Mouse (Mus musculus) bone marrow, adult 2 months (tissue): ENCODE measurements at regions not wholly inside any gene's neighbourhood (a gene's known extent, or its start where the extent isn't known, plus 50 kb on each side); places are given as distances from the start of the nearest gene placed in this dataset.

ENCODE experiments used
- H3K27ac ChIP-seq: fragments of 200-500 bp; 2 replicates; pipeline ENCODE4 v1.5.1; 2012; ENCODE audit warnings: low read depth, mild to moderate bottlenecking, control low read depth, inconsistent platforms, low read length; ENCODE audit not compliant: control insufficient read depth, poor library complexity, insufficient read depth
- H3K4me1 ChIP-seq: fragments of 200-500 bp; 2 replicates; pipeline ENCODE4 v1.6.1; 2011; ENCODE audit warnings: low read length; ENCODE audit not compliant: control insufficient read depth, insufficient read depth
- H3K4me3 ChIP-seq: fragments of 200-500 bp; replicated peaks from 2 replicates; pipeline ENCODE3; 2011; ENCODE audit warnings: mild to moderate bottlenecking, low read depth, low read length, control low read depth; ENCODE audit not compliant: control insufficient read depth
- CTCF ChIP-seq: fragments of 200-500 bp; IDR thresholded peaks from 2 replicates; pipeline ENCODE4 v1.5.1; 2011; ENCODE audit warnings: low read length, control low read depth; ENCODE audit not compliant: control insufficient read depth, insufficient read depth
- POLR2A ChIP-seq: fragments of 200-500 bp; IDR thresholded peaks from 2 replicates; pipeline ENCODE4 v1.6.1; 2011; ENCODE audit warnings: low read depth, mild to moderate bottlenecking, control low read depth, low read length, borderline replicate concordance; ENCODE audit not compliant: control insufficient read depth
- WGBS: fragments of 180-500 bp; shearing (Covaris S2); methylation state at CpG from one replicate; pipeline ENCODE4 v1.1.7; 2018; 5-methylcytosine and 5-hydroxymethylcytosine counted together

GRCm38 (mm10) chr3:149386027-149386426 is 395.7 kb upstream of the Adgrl2 start:
- no peak overlapping the region for H3K27ac ChIP-seq
- no peak for TF ChIP-seq POLR2A
- no peak for TF ChIP-seq CTCF
- 13% methylated on average over 2 of the region's 2 CpGs for WGBS
- peaks cover under 1% of the 10 kb centered on the region; the same call in 1 of the 2 replicates for H3K4me1 ChIP-seq
- H3K4me3 ChIP-seq, result no peak overlapping the region

GRCm38 (mm10) chr3:149385336-149385735 is 395.0 kb upstream of the Adgrl2 start:
- H3K4me3 ChIP-seq, result no peak overlapping the region
- WGBS, result 87% methylated on average over 6 of the region's 6 CpGs
- no peak overlapping the region for H3K27ac ChIP-seq
- H3K4me1 ChIP-seq, result peaks cover 2% of the 10 kb centered on the region; the same call in 1 of the 2 replicates
- no peak for TF ChIP-seq CTCF
- no peak for TF ChIP-seq POLR2A

GRCm38 (mm10) chr3:149381559-149382245 is 391.3 kb upstream of the Adgrl2 start:
- Histone ChIP-seq H3K27ac (no peak overlapping the region), H3K4me1 (peaks cover 2% of the 10 kb centered on the region; the same call in 1 of the 2 replicates), H3K4me3 (no peak overlapping the region)
- TF ChIP-seq POLR2A (no peak), CTCF (no peak)
- 75% methylated on average over 10 of the region's 10 CpGs for whole genome bisulfite sequencing

GRCm38 (mm10) chr3:149381051-149381450 is 390.7 kb upstream of the Adgrl2 start:
- Histone ChIP-seq H3K27ac (no peak overlapping the region), H3K4me1 (peaks cover 2% of the 10 kb centered on the region; the same call in 1 of the 2 replicates), H3K4me3 (no peak overlapping the region)
- TF ChIP-seq POLR2A (no peak), CTCF (no peak)
- WGBS, result 76% methylated on average over 6 of the region's 6 CpGs

- H3K4me3 ChIP-seq, result peak overlapping the region; percentile 20
- H3K27ac ChIP-seq, result no peak overlapping the region
- WGBS, result 26% methylated on average over 15 of the region's 15 CpGs
- peaks cover 2% of the 10 kb centered on the region; the same call in 1 of the 2 replicates for H3K4me1 ChIP-seq
- TF ChIP-seq POLR2A, result no peak
- no peak for TF ChIP-seq CTCF
Observed at GRCm38 (mm10) chr3:149379866-149380472, 389.6 kb upstream of the Adgrl2 start.

GRCm38 (mm10) chr3:149379249-149379865 is 389.0 kb upstream of the Adgrl2 start:
- 81% methylated on average over 3 of the region's 3 CpGs for WGBS
- TF ChIP-seq CTCF, result no peak
- TF ChIP-seq POLR2A, result no peak
- Histone ChIP-seq H3K4me1 (peaks cover 2% of the 10 kb centered on the region; the same call in 1 of the 2 replicates), H3K27ac (no peak overlapping the region), H3K4me3 (no peak overlapping the region)

GRCm38 (mm10) chr3:149371439-149371838 is 381.1 kb upstream of the Adgrl2 start:
- 78% methylated on average over 5 of the region's 5 CpGs for WGBS

GRCm38 (mm10) chr3:149370517-149371227 is 380.3 kb upstream of the Adgrl2 start:
- Histone ChIP-seq H3K4me1 (no peaks in the 10 kb centered on the region), H3K4me3 (no peak overlapping the region)
- WGBS, result 83% methylated on average over 6 of the region's 6 CpGs

More at GRCm38 (mm10) chr3:149371439-149371838, 381.1 kb upstream of the Adgrl2 start:
- TF ChIP-seq POLR2A (no peak), CTCF (no peak)
- Histone ChIP-seq H3K4me3 (no peak overlapping the region), H3K27ac (no peak overlapping the region), H3K4me1 (no peaks in the 10 kb centered on the region)

More at GRCm38 (mm10) chr3:149370517-149371227, 380.3 kb upstream of the Adgrl2 start:
- TF ChIP-seq POLR2A, result no peak
- TF ChIP-seq CTCF, result no peak
- no peak overlapping the region for H3K27ac ChIP-seq
